Mouse (Mus musculus) embryonic facial prominence, embryonic 15.5 days (tissue): ENCODE results near the gene Ctr9. TPM values are rescaled to one million over a fixed set of nuclear protein-coding genes. Genes with fewer than 3 reads are reported as not detected.

Source experiments
- ATAC-seq: fragments of 200-750 bp; cut with Nextera tagmentation; 2 replicates; pipeline ENCODE4 v1.8.0; 2017; ENCODE audit warnings: low read depth, moderate TSS enrichment; ENCODE audit not compliant: insufficient number of reproducible peaks, low FRiP score, low TSS enrichment
- H3K27ac ChIP-seq: fragments of 300-500 bp; sonication (generic); replicated peaks from 2 replicates; pipeline ENCODE4 v1.5.1; 2015; ENCODE audit warnings: mild to moderate bottlenecking, inconsistent platforms
- H3K27me3 ChIP-seq: fragments of 300-500 bp; sonication (generic); 2 replicates; pipeline ENCODE4 v1.6.1; 2015; ENCODE audit warnings: inconsistent platforms
- H3K36me3 ChIP-seq: fragments of 300-500 bp; sonication (generic); 2 replicates; pipeline ENCODE4 v1.6.1; 2015; ENCODE audit warnings: mild to moderate bottlenecking, inconsistent platforms
- H3K4me1 ChIP-seq: fragments of 300-500 bp; sonication (generic); 2 replicates; pipeline ENCODE4 v1.6.1; 2015; ENCODE audit warnings: inconsistent platforms
- H3K4me2 ChIP-seq: fragments of 300-500 bp; sonication (generic); replicated peaks from 2 replicates; pipeline ENCODE4 v1.6.1; 2015; ENCODE audit warnings: mild to moderate bottlenecking, inconsistent platforms
- H3K4me3 ChIP-seq: fragments of 300-500 bp; sonication (generic); replicated peaks from 2 replicates; pipeline ENCODE4 v1.5.1; 2015; ENCODE audit warnings: mild to moderate bottlenecking, inconsistent platforms
- H3K9ac ChIP-seq: fragments of 300-500 bp; sonication (generic); 2 replicates; pipeline ENCODE4 v1.6.1; 2015; ENCODE audit warnings: inconsistent platforms
- H3K9me3 ChIP-seq: fragments of 300-500 bp; sonication (generic); replicated peaks from 2 replicates; pipeline ENCODE4 v1.6.1; 2016; ENCODE audit warnings: inconsistent platforms
- WGBS: fragments of 180-500 bp; shearing (Covaris S2); methylation state at CpG from one replicate; pipeline ENCODE4 v1.1.7; 2015; 5-methylcytosine and 5-hydroxymethylcytosine counted together
- polyA plus RNA-seq: library from polyadenylated mRNA; unstranded; fragments of >200 nt; fragmentation: Nextera tagmentation; extraction: Ambion mirVana; gene quantifications from 2 replicates; pipeline ENCODE4 v1.2.1, GENCODE M21; 2015

Ctr9 gene
- polyA plus RNA-seq, 1 experiment from 2014 or later, result 65.0 TPM

DNA sequence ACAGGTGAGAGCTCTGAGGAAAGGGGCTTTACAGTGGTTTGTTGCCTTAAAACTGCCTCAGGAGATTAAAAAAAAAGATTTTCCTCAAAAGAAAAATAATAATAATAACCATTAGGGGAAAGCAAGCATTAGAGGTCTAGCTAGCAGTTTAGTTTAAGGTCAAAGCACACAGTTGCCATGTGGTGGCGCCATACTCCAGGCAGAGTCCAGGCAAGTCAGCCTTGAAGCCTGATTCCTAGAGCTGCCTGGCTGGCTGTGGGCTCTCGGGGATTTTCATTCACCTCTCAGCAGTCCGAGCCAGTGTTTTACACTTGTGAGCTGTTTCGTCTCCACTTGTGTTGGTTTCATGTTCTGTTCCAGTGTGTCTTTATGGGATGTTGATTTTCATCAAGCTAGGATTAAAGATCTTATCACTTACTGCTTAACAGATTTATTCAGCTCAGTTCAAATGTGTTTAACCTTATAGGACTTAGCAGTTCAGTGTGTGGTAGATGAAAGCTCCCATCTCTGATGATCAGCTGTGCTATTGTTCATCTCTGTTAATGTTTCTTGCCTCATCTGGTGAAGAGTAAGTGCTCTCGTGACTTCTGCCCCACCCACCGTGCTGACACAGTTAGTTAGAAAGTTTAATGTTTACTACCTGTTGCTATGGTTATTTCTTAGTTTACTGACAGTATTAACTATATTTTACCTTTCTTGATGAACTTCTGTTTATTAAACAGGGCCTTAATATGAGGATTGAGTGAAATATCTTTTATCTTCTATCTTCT lies 21.1 kb downstream of the Ctr9 start:
- no peak; the same call in 1 of the 2 replicates for ATAC-seq

DNA sequence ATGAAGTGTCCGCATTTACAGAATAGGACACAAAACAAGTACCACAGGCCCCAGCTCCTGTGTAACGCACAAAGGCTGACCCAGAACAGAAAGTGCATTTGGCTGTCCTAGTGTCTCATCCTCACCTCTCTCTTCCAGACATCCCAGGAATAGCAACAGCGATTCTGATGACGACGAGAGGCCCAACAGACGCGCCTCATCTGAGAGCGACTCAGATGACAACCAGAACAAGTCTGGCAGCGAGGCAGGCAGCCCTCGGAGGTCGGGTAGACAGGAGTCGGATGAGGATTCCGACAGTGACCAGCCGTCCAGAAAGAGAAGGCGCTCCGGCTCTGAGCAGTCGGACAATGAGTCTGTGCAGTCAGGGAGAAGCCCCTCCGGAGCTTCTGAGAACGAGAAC lies 26.5 kb downstream of the Ctr9 start:
- peaks cover 59% of the 10 kb centered on the region for H3K36me3 ChIP-seq
- peaks cover 3% of the 10 kb centered on the region; the same call in 1 of the 2 replicates for H3K4me1 ChIP-seq
- H3K27me3 ChIP-seq, result no peaks in the 10 kb centered on the region
- no peak overlapping the region for H3K27ac ChIP-seq
- ATAC-seq, result no peak
- H3K4me3 ChIP-seq, result no peak overlapping the region
- WGBS, result 89% methylated on average over 19 of the region's 19 CpGs
- H3K9me3 ChIP-seq, result no peaks in the 10 kb centered on the region
- no peak overlapping the region for H3K4me2 ChIP-seq
- no peak overlapping the region for H3K9ac ChIP-seq

More for the DNA sequence above, 21.1 kb downstream of the Ctr9 start:
- H3K9me3 ChIP-seq, result no peaks in the 10 kb centered on the region
- no peaks in the 10 kb centered on the region for H3K4me1 ChIP-seq
- WGBS, result 55% methylated on average over 6 of the region's 6 CpGs
- H3K9ac ChIP-seq, result no peak overlapping the region
- peaks cover 96% of the 10 kb centered on the region for H3K36me3 ChIP-seq
- no peak overlapping the region for H3K4me3 ChIP-seq
- H3K27me3 ChIP-seq, result no peaks in the 10 kb centered on the region
- H3K4me2 ChIP-seq, result no peak overlapping the region
- no peak overlapping the region for H3K27ac ChIP-seq

DNA sequence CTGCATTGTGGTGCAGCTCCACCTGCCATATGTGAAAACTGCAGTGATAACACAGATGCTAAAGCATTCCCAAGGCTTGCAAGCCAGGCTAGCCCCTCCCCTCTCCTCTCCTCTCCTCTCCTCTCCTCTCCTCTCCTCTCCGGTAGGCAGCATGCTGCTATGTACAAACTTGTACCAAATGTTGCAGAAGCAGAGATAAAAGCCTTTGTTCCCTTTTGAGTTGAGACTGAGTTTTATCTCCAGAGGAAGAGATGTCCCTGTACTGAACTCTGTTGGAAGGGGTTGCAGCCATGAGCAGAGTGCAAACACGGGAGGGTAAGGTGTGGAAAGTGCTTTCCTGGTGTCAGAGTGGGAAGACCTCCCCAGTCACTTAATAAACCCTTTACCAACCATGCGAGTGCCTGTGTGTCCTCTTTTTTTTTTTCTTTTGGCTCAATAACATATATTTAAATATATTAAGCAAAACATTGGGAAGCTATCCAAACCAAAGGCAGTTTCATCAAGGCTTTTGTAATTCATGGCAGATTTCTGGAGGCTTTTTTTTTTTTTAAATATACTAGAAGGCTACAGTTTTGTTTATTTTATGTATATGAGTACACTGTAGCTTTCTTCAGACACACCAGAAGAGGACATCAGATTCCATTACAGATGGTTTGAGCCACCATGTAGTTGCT lies 27.4 kb downstream of the Ctr9 start:
- Histone ChIP-seq H3K9me3 (no peaks in the 10 kb centered on the region), H3K4me2 (no peak overlapping the region), H3K36me3 (peaks cover 51% of the 10 kb centered on the region), H3K9ac (no peak overlapping the region), H3K27me3 (no peaks in the 10 kb centered on the region), H3K27ac (no peak overlapping the region), H3K4me3 (no peak overlapping the region), H3K4me1 (peaks cover 3% of the 10 kb centered on the region; the same call in 1 of the 2 replicates)
- no peak for ATAC-seq
- 41% methylated on average over 3 of the region's 3 CpGs for WGBS

DNA sequence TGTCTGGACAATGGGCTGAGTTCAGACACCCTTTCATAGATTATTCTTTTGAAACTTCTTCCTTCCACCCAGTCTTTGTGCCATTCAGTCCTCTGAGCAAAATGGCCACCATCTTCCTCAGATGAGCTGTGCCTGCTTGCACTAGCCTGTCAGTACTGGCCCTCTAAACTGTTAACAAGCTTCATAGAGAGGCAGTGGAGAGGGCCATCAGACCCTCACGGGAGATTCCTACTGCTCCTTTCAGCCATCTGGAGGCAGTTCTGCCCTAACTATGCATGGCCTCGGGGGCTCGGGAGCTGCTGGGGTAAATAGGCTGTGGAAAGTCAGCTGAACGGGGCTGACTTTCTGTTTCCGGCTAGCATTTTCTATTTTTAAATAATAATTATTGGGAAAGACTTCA lies 30.8 kb downstream of the Ctr9 start:
- no peaks in the 10 kb centered on the region for H3K27me3 ChIP-seq
- peaks cover 3% of the 10 kb centered on the region; the same call in 1 of the 2 replicates for H3K4me1 ChIP-seq
- H3K9ac ChIP-seq, result no peak overlapping the region
- no peak overlapping the region for H3K4me3 ChIP-seq
- H3K4me2 ChIP-seq, result no peak overlapping the region
- no peak for ATAC-seq
- H3K9me3 ChIP-seq, result no peaks in the 10 kb centered on the region
- H3K27ac ChIP-seq, result 0 out of 2 replicates have a peak overlapping the region, but pooled peaks have one; percentile 28
- H3K36me3 ChIP-seq, result peaks cover 17% of the 10 kb centered on the region
- WGBS, result 19% methylated on average over 5 of the region's 5 CpGs

DNA sequence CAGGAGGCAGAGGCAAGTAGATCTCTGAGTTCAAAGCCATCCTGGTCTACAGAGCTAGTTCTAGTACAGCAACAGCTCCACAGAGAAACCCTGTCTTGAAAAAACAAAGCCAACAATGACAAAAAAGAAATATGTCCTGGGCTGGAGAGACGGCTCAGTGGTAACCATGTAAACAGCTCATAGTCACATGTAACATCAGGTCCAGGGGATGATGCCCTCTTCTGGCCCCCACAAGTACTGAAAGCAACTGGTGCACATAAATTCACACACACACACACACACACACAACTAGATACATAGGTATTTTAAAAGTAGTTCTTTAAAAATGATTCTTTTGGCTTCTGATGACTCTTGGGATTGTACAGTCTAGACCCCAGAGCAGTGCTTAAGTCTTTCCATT lies 34.2 kb downstream of the Ctr9 start:
- Histone ChIP-seq H3K27ac (no peak overlapping the region), H3K4me3 (no peak overlapping the region), H3K9me3 (peaks cover 3% of the 10 kb centered on the region; the same call in 1 of the 2 replicates), H3K9ac (no peak overlapping the region), H3K36me3 (peaks cover 6% of the 10 kb centered on the region), H3K4me1 (peaks cover 3% of the 10 kb centered on the region; the same call in 1 of the 2 replicates), H3K4me2 (no peak overlapping the region), H3K27me3 (no peaks in the 10 kb centered on the region)
- WGBS, result 100% methylated on average over 1 of the region's 1 CpGs
- ATAC-seq, result no peak

DNA sequence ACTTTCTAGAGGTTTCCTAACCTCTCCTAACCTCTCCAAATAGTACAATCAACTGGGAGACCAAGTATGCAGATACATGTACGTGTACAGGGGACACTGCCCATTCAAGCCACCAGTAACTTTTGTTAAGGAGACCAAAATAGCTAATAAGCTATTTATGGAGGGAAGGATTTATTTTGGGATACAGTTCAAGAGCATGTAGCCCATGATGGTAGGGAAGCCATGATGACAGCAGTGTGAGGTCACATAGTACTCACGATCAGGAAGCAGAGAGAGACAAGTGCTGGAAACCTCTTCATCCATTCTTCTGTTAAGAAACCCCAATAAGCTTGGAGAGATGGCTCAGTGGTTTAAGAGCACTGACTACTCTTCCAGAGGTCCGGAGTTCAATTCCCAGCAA lies 39.4 kb downstream of the Ctr9 start:
- no peaks in the 10 kb centered on the region for H3K4me1 ChIP-seq
- H3K4me3 ChIP-seq, result no peak overlapping the region
- H3K9ac ChIP-seq, result no peak overlapping the region
- peaks cover 54% of the 10 kb centered on the region for H3K36me3 ChIP-seq
- H3K27me3 ChIP-seq, result no peaks in the 10 kb centered on the region
- H3K9me3 ChIP-seq, result peaks cover 8% of the 10 kb centered on the region; the same call in 1 of the 2 replicates
- H3K27ac ChIP-seq, result no peak overlapping the region
- ATAC-seq, result no peak
- WGBS, result 94% methylated on average over 3 of the region's 3 CpGs
- no peak overlapping the region for H3K4me2 ChIP-seq

DNA sequence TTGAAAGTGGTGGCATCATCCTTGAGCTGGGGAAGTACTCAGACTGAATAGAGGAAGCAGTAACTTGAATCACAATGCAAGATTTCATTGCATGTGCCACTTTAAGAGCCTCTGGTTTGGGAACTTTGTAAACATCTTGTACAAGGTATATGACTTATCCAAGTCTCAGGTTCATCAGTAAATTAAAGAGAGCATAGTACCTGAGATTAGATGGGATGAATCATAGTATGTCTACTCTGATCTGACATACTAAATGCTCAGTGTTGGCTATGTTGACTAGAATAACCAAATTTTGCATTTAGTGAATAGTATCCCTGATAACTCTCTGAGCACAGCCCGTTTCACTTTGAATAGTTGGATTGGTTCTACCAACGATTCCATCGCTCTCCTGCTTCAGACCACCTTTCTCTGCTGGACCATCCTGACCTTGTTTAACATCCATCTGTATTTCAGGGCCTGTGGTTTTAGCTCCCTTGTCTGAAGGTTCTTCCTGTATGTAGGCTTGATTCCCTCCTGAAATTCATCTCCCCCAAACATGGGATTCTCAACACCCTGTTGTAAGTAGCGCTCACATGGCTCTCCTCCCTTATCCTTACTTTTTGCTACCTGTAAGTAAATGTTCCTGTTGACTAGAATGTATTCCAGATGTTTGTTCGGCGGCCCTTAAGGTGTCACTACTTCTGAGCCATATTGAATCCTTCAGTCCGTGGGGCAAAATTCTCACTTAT lies 40.9 kb downstream of the Ctr9 start:
- Histone ChIP-seq H3K4me1 (no peaks in the 10 kb centered on the region), H3K27ac (no peak overlapping the region), H3K27me3 (no peaks in the 10 kb centered on the region), H3K4me2 (no peak overlapping the region), H3K36me3 (peaks cover 66% of the 10 kb centered on the region), H3K9ac (no peak overlapping the region), H3K9me3 (peaks cover 8% of the 10 kb centered on the region; the same call in 1 of the 2 replicates), H3K4me3 (no peak overlapping the region)
- ATAC-seq, result no peak
- WGBS, result 89% methylated on average over 7 of the region's 7 CpGs

DNA sequence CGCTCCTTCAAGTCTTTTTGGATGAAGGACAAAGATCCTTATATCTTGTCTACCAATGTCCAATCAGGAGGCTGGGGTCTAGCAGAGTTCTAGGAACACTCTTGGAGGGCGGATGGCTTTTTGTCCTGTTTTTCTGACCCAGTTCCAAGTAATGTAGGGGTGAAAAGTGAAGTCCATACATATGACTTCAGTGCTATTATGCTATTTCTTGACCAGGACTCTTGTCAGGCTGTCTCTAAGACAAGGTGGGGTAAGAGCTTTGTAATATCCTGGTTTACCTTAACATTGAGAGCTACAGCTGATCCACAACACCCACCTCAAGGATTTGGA lies 41.4 kb downstream of the Ctr9 start:
- no peak for ATAC-seq
- Histone ChIP-seq H3K9me3 (peaks cover 8% of the 10 kb centered on the region; the same call in 1 of the 2 replicates), H3K36me3 (peaks cover 71% of the 10 kb centered on the region), H3K4me2 (no peak overlapping the region), H3K4me1 (no peaks in the 10 kb centered on the region), H3K27me3 (no peaks in the 10 kb centered on the region), H3K27ac (no peak overlapping the region), H3K4me3 (no peak overlapping the region), H3K9ac (no peak overlapping the region)
- WGBS, result 96% methylated on average over 2 of the region's 2 CpGs

DNA sequence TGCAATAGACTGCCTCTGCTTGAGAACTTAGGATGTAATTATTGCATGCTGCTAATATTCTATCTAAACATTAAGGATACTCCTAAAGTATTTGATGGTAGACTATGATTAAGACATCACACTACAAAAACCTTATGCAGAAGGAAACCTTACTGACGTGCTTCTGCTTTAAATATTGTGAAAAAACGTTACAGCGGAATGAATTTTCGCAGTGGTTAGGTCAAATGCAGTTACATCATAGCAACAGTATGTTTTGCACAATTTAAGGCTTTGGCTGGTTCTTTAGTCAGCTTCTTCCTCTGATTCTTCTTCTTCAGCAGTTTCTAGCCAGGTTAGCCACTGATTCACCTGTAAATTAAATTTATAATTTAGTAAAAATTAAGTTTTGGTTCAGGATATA lies 43.7 kb downstream of the Ctr9 start:
- Histone ChIP-seq H3K27ac (no peak overlapping the region), H3K36me3 (peaks cover 90% of the 10 kb centered on the region), H3K9ac (no peak overlapping the region), H3K4me3 (no peak overlapping the region), H3K9me3 (peaks cover 8% of the 10 kb centered on the region; the same call in 1 of the 2 replicates), H3K4me2 (no peak overlapping the region), H3K4me1 (no peaks in the 10 kb centered on the region), H3K27me3 (no peaks in the 10 kb centered on the region)
- 85% methylated on average over 4 of the region's 4 CpGs for WGBS
- no peak for ATAC-seq

DNA sequence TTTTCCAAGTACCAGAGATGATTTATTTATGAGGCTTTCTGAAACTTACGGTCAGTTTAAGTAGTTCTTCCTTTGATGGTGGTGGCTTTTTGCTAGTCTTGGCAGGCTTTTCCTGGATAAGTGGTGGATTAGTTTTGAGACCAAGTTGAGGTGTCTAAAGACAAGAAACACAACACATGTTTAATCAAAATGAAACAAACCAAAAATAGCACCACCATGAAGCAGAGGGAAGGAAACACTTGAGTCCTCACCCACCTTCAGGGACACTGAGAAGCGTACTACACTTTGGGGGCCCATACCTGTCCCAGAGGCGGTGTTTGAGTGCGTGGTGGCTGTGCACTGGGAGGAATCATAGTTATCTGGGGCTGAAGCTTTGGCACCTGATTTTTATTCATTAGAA lies 46.5 kb downstream of the Ctr9 start:
- no peak overlapping the region for H3K4me3 ChIP-seq
- 91% methylated on average over 4 of the region's 4 CpGs for WGBS
- no peak for ATAC-seq
- H3K9ac ChIP-seq, result no peak overlapping the region
- H3K4me1 ChIP-seq, result peaks cover 9% of the 10 kb centered on the region
- H3K9me3 ChIP-seq, result no peaks in the 10 kb centered on the region
- H3K36me3 ChIP-seq, result peaks cover 89% of the 10 kb centered on the region
- no peaks in the 10 kb centered on the region for H3K27me3 ChIP-seq
- no peak overlapping the region for H3K4me2 ChIP-seq
- no peak overlapping the region for H3K27ac ChIP-seq

DNA sequence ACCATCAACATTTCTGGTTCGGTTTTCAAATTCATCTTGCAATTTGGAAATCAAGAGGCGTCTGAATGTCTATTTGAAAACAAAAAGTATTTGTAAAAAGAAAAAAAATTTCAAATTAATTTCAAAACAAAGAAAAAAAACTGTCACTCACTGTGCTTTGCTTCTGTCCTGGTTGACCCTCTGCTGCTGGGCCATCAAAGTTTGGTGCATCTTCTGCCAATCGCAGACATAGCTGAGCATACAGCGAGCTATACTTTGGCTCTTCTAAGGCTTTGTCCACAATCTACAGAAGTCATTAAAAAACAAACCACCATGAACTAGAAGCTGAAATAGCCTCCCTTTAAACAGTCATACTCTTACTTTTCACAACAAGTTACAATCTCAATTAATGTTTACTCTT lies 49.5 kb downstream of the Ctr9 start:
- Histone ChIP-seq H3K4me2 (no peak overlapping the region), H3K9me3 (no peaks in the 10 kb centered on the region), H3K36me3 (peaks cover 75% of the 10 kb centered on the region), H3K4me1 (peaks cover 21% of the 10 kb centered on the region), H3K27me3 (no peaks in the 10 kb centered on the region), H3K27ac (no peak overlapping the region), H3K4me3 (no peak overlapping the region), H3K9ac (no peak overlapping the region)
- ATAC-seq, result no peak
- WGBS, result 96% methylated on average over 4 of the region's 4 CpGs
